Mouse (Mus musculus) layer of hippocampus, adult 8-10 months (tissue): ENCODE measurements around the gene Runx3. TPM values are rescaled to one million over a fixed set of nuclear protein-coding genes. Genes with fewer than 3 reads are reported as not detected.
"Not testable (repeated sequence)": the region's sequence is repeated elsewhere in the genome, so short reads cannot be mapped to it uniquely, and the experiment has no call there.

Experiments used
- DNase-seq, 2 experiments: peaks; one replicate each; pipeline ENCODE4 v3.0.0; 2022; ENCODE audit warnings: low spot score in 2 of 2
- total RNA-seq, 4 experiments: library from RNA; stranded (reverse); gene quantifications; 2 replicates each; pipeline ENCODE4 v1.2.4; 2022

Gene Runx3
- total RNA-seq, 4 experiments from 2014 or later = 0.78 to 0.89 TPM; not detected in 2

GRCm38 (mm10) chr4:135169096-135169495, 48.6 kb downstream of the Runx3 start:
- no peak for DNase-seq

- no peak for DNase-seq
Observed at GRCm38 (mm10) chr4:135169501-135169900, 49.0 kb downstream of the Runx3 start.

- no peak for DNase-seq
Observed at GRCm38 (mm10) chr4:135171304-135171875, 50.9 kb downstream of the Runx3 start.

GRCm38 (mm10) chr4:135175406-135176120, 55.1 kb downstream of the Runx3 start:
- no peak for DNase-seq

GRCm38 (mm10) chr4:135177568-135177967, 57.1 kb downstream of the Runx3 start:
- no peak for DNase-seq

GRCm38 (mm10) chr4:135179077-135179481, 58.6 kb downstream of the Runx3 start:
- DNase-seq = no peak

GRCm38 (mm10) chr4:135181819-135182218, 61.4 kb downstream of the Runx3 start:
- DNase-seq = no peak

GRCm38 (mm10) chr4:135184277-135184676, 63.8 kb downstream of the Runx3 start:
- DNase-seq = not testable (repeated sequence)

GRCm38 (mm10) chr4:135189452-135190008, 69.1 kb downstream of the Runx3 start:
- DNase-seq = no peak

- no peak for DNase-seq
Observed at GRCm38 (mm10) chr4:135190364-135190763, 69.9 kb downstream of the Runx3 start.

- DNase-seq = no peak
Observed at GRCm38 (mm10) chr4:135191185-135191584, 70.7 kb downstream of the Runx3 start.

GRCm38 (mm10) chr4:135191604-135192003, 71.2 kb downstream of the Runx3 start:
- no peak for DNase-seq

- DNase-seq = no peak
Observed at GRCm38 (mm10) chr4:135192841-135193240, 72.4 kb downstream of the Runx3 start.

GRCm38 (mm10) chr4:135197857-135198256, 77.4 kb downstream of the Runx3 start:
- no peak for DNase-seq

- DNase-seq = no peak
Observed at GRCm38 (mm10) chr4:135201771-135202170, 81.3 kb downstream of the Runx3 start.

- DNase-seq = no peak
Observed at GRCm38 (mm10) chr4:135203279-135203678, 82.8 kb downstream of the Runx3 start.

GRCm38 (mm10) chr4:135203806-135204560, 83.5 kb downstream of the Runx3 start:
- no peak for DNase-seq

- DNase-seq = no peak
Observed at GRCm38 (mm10) chr4:135204666-135205065, 84.2 kb downstream of the Runx3 start.

GRCm38 (mm10) chr4:135205254-135205653, 84.8 kb downstream of the Runx3 start:
- no peak for DNase-seq

- DNase-seq = peak; percentile 35 to 70
Observed at GRCm38 (mm10) chr4:135205711-135206600, 85.5 kb downstream of the Runx3 start.

- no peak for DNase-seq
Observed at GRCm38 (mm10) chr4:135209846-135210245, 89.4 kb downstream of the Runx3 start.
